Mouse (Mus musculus) layer of hippocampus, adult 11-12 months (tissue): ENCODE results near the gene Clcf1.

Experiments
- DNase-seq: peaks from one replicate; pipeline ENCODE4 v3.0.0; 2022; ENCODE audit warnings: low spot score

Gene Clcf1

GRCm38 (mm10) chr19:4214071-4214770, at the start of gene Clcf1, which contains the start of gene AC109138.7:
Gene Clcf1, plus strand, starts transcription at chr19:4214238.
Gene AC109138.7, plus strand, starts transcription at chr19:4214357.
- DNase-seq = no peak

GRCm38 (mm10) chr19:4164721-4165120, 49.3 kb upstream of the Clcf1 start:
- DNase-seq = no peak

- no peak for DNase-seq
Measured at GRCm38 (mm10) chr19:4166678-4167476, 47.2 kb upstream of the Clcf1 start.

- DNase-seq = peak; percentile 99
Measured at GRCm38 (mm10) chr19:4169378-4169784, 44.7 kb upstream of the Clcf1 start.

GRCm38 (mm10) chr19:4169810-4170209, 44.2 kb upstream of the Clcf1 start:
- no peak for DNase-seq

- DNase-seq = no peak
Measured at GRCm38 (mm10) chr19:4170723-4171392, 43.2 kb upstream of the Clcf1 start.

GRCm38 (mm10) chr19:4171393-4172290, 42.4 kb upstream of the Clcf1 start:
- DNase-seq = no peak

GRCm38 (mm10) chr19:4172925-4173324, 41.1 kb upstream of the Clcf1 start:
- DNase-seq = no peak

GRCm38 (mm10) chr19:4175368-4175947, 38.6 kb upstream of the Clcf1 start, which contains the start of gene Carns1:
Gene Carns1, minus strand, starts transcription at chr19:4175479.
- DNase-seq = peak; percentile 67

- DNase-seq = no peak
Measured at GRCm38 (mm10) chr19:4180411-4180810, 33.6 kb upstream of the Clcf1 start.

- peak; percentile 79 for DNase-seq
Measured at GRCm38 (mm10) chr19:4181892-4182291, 32.1 kb upstream of the Clcf1 start.

GRCm38 (mm10) chr19:4183689-4184088, 30.3 kb upstream of the Clcf1 start:
- DNase-seq = no peak

GRCm38 (mm10) chr19:4184976-4185975, 28.8 kb upstream of the Clcf1 start:
- DNase-seq = no peak

GRCm38 (mm10) chr19:4187303-4187702, 26.7 kb upstream of the Clcf1 start:
- DNase-seq = no peak

GRCm38 (mm10) chr19:4189051-4189620, 24.9 kb upstream of the Clcf1 start:
- DNase-seq = no peak

- DNase-seq = no peak
Measured at GRCm38 (mm10) chr19:4190831-4191334, 23.2 kb upstream of the Clcf1 start, which contains the start of gene Tbc1d10c. Gene Tbc1d10c, minus strand, starts transcription at chr19:4191284.

- peak; percentile 91 for DNase-seq
Measured at GRCm38 (mm10) chr19:4191528-4192250, 22.3 kb upstream of the Clcf1 start, which contains the start of gene Ppp1ca. Gene Ppp1ca, plus strand, starts transcription at chr19:4192065.

- DNase-seq = no peak
Measured at GRCm38 (mm10) chr19:4192251-4192985, 21.6 kb upstream of the Clcf1 start.
